Mouse (Mus musculus): ENCODE data around the gene Ckap5. TPM values are rescaled to one million over a fixed set of nuclear protein-coding genes. Genes with fewer than 3 reads are reported as not detected.

Ckap5 gene
- polyA plus RNA-seq, 1 experiment from 2014 or later, result 133 TPM

DNA sequence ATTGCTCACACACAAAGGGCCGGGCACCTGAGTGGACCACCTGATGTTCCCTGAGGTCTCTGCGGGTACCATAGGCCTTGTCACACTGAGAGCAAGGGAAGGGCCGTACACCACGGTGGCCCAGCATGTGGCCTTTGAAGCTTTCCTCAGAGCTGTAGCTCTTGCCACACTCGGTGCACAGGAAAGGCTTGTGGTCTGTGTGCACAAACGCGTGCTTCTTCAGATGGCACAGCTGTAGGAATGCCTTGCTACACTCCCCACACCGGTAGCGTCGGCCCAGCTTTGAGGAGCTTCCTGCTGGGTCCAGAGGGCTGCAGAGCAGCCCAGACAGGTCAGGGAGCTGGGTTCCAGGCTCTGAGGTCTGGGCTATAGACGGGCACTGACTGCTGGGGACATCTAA is 119.2 kb downstream of the Ckap5 start:
- H3K36me3 ChIP-seq (ENCODE audit: control insufficient read depth, insufficient read depth), result peaks cover 29% of the 10 kb centered on the region
- peaks cover 12% of the 10 kb centered on the region for H3K4me1 ChIP-seq (replicated peaks; ENCODE audit: control insufficient read depth, insufficient read depth, low read length)
- H3K9me3 ChIP-seq (ENCODE audit: control insufficient read depth, low read length), result no peaks in the 10 kb centered on the region
- no peak overlapping the region for H3K4me3 ChIP-seq (replicated peaks; ENCODE audit: low read length)
- ATAC-seq, result no peak
- no peak overlapping the region for H3K4me2 ChIP-seq (ENCODE audit: low read length)
- no peak overlapping the region for H3K9ac ChIP-seq (replicated peaks; ENCODE audit: low read depth, low read length)
- H3K27ac ChIP-seq (ENCODE audit: low read length), result no peak overlapping the region
- WGBS, result 94% methylated on average over 11 of the region's 11 CpGs
- H3K27me3 ChIP-seq (replicated peaks; ENCODE audit: control insufficient read depth, insufficient read depth, low read length), result no peaks in the 10 kb centered on the region

DNA sequence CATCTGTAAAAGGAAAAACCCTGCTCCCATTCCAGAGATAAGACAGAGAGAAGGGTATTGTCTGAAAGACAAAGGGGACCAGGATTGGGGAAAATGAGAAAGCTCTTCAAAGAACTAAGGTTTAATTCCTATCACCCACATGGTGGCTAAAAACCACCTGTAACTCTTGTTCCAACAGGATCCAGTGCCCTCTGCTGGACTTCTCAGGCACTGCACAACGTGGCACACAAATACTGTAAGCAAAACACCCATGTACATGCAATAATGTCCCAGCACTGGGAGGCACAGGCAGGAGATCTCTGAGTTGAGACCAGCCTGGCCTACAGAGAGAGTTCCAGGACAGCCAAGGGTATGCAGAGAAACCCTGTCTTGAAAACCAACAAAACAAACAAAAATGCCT is 120.2 kb downstream of the Ckap5 start:
- no peak for ATAC-seq
- no peak overlapping the region for H3K9ac ChIP-seq (replicated peaks; ENCODE audit: low read depth, low read length)
- WGBS, result 17% methylated on average over 1 of the region's 1 CpGs
- no peak overlapping the region for H3K4me3 ChIP-seq (replicated peaks; ENCODE audit: low read length)
- H3K27ac ChIP-seq (ENCODE audit: low read length), result no peak overlapping the region
- no peaks in the 10 kb centered on the region for H3K9me3 ChIP-seq (ENCODE audit: control insufficient read depth, low read length)
- no peak overlapping the region for H3K4me2 ChIP-seq (ENCODE audit: low read length)
- H3K4me1 ChIP-seq (replicated peaks; ENCODE audit: control insufficient read depth, insufficient read depth, low read length), result peaks cover 20% of the 10 kb centered on the region
- no peaks in the 10 kb centered on the region for H3K27me3 ChIP-seq (replicated peaks; ENCODE audit: control insufficient read depth, insufficient read depth, low read length)
- H3K36me3 ChIP-seq (ENCODE audit: control insufficient read depth, insufficient read depth), result peaks cover 29% of the 10 kb centered on the region

DNA sequence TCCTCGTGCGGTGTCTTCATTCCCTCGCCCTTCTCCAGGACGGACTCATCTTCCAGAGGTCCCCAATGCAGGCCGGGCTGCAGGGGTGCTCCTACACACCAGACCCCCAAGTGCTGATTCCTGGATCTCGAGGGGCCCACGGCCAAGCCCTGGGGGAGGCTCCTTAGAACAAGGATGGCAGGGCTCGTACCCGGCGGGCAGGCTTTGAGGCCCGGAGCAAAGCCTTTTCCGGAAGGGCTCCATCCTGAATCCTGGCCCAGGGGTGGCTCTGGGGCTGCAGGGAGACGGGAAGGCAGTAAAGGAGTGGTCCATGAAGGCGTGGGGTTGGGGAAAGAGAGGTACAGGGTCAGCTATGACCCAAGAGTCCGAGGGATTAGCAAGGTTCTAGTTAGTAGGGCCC is 122.6 kb downstream of the Ckap5 start:
- ATAC-seq, result no peak; the same call in 1 of the 2 replicates

DNA sequence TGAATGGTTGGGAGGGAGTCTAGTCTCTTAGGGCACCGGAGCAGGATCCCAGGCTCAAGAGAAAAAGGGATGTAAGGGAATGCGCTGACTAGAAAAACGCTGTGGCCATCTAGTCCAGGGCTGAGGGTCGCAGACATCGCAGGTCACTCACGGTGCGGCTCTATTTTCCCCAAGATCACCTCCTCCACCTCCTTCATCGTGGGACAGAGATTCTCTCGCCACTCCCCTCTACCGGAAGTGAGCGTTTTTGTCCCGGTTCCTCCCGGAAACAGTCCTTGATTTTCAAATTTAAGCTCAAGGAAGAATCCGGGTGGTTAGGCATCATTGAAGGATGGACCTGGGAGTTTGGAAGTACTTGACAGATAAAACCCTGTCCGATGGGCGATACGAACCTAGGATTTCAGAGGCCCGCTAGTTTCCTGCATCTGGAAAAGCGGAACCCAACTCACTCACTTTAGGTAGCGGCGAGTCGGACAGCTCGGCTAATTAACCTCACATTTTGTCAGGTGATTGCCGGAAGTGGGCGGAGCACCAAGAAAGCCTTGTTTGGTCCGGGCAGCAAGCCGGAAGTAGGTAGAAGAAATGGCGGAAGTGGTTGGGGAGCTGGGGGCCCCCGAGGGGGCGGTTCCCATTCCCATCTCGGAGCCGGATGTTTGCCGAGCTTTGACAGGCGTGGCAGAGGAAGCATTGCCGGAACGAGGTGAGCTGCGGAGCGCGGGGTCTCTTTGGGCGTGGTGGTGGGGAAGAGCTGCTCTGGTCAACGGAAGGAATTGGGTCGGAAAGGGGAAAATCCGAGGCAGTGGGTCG is 123.2 kb downstream of the Ckap5 start, which contains the start of the genes Zfp408 and Arhgap1:
Zfp408 (minus strand) TSS at position 239 of the 807 bp plus-strand sequence.
Arhgap1 (plus strand) TSS at position 308 of the 807 bp plus-strand sequence.
- Histone ChIP-seq H3K27ac (ENCODE audit: low read length) (peak within 1 kb of the TSS; percentile 90), H3K4me1 (replicated peaks; ENCODE audit: control insufficient read depth, insufficient read depth, low read length) (peaks cover 22% of the 10 kb centered on the region), H3K4me3 (replicated peaks; ENCODE audit: low read length) (peak within 1 kb of the TSS; percentile 72), H3K36me3 (ENCODE audit: control insufficient read depth, insufficient read depth) (peaks cover 21% of the 10 kb centered on the region), H3K9ac (replicated peaks; ENCODE audit: low read depth, low read length) (peak within 1 kb of the TSS; percentile 87), H3K9me3 (ENCODE audit: control insufficient read depth, low read length) (no peaks in the 10 kb centered on the region), H3K4me2 (ENCODE audit: low read length) (peak within 1 kb of the TSS; percentile 100), H3K27me3 (replicated peaks; ENCODE audit: control insufficient read depth, insufficient read depth, low read length) (no peaks in the 10 kb centered on the region)
- peak; percentile 96 for ATAC-seq
- WGBS, result under 1% methylated on average over 44 of the region's 44 CpGs

More for the DNA sequence above, 122.6 kb downstream of the Ckap5 start:
- Histone ChIP-seq H3K9me3 (ENCODE audit: control insufficient read depth, low read length) (no peaks in the 10 kb centered on the region), H3K36me3 (ENCODE audit: control insufficient read depth, insufficient read depth) (peaks cover 26% of the 10 kb centered on the region), H3K27ac (ENCODE audit: low read length) (peak overlapping the region; percentile 90), H3K4me2 (ENCODE audit: low read length) (peak overlapping the region; percentile 100), H3K9ac (replicated peaks; ENCODE audit: low read depth, low read length) (peak overlapping the region; percentile 87), H3K4me3 (replicated peaks; ENCODE audit: low read length) (peak overlapping the region; percentile 72), H3K27me3 (replicated peaks; ENCODE audit: control insufficient read depth, insufficient read depth, low read length) (no peaks in the 10 kb centered on the region), H3K4me1 (replicated peaks; ENCODE audit: control insufficient read depth, insufficient read depth, low read length) (peaks cover 22% of the 10 kb centered on the region)
- WGBS, result 4% methylated on average over 15 of the region's 15 CpGs

DNA sequence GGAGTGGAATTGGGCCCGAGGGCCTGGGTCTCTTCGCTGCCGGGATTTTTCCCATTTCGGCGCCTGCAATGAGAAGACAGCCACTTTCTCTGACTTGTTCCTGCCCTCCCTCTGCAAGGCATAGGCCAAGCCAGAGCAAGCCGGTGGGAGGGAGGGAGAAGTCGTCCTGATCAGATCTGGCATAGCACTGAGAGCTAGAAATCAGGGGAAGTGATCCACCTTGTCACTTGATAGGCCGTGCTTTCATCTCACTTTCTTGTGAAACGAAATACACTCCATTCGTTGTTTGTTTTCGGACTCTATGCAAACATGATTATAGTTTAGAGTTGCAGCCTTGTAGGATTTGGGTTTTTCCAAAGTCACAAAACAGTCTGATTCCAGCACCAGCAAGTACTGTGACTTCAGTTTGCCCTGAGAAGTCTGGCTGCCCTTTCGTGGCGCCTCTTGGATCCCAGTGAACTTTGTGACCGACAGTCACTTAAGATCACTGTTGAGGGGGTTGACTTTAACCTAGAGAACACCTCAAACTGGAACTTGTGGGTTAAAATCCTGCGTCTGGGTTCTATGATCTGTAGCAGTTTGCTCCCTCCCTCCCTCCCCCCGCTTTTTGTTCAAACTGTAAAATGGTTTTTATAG is 123.9 kb downstream of the Ckap5 start:
- peaks cover 18% of the 10 kb centered on the region for H3K36me3 ChIP-seq (ENCODE audit: control insufficient read depth, insufficient read depth)
- H3K4me1 ChIP-seq (replicated peaks; ENCODE audit: control insufficient read depth, insufficient read depth, low read length), result peaks cover 22% of the 10 kb centered on the region
- peak overlapping the region; percentile 84 for H3K4me2 ChIP-seq (ENCODE audit: low read length)
- peak overlapping the region; percentile 80 for H3K9ac ChIP-seq (replicated peaks; ENCODE audit: low read depth, low read length)
- 17% methylated on average over 16 of the region's 16 CpGs for WGBS
- H3K9me3 ChIP-seq (ENCODE audit: control insufficient read depth, low read length), result no peaks in the 10 kb centered on the region
- H3K4me3 ChIP-seq (replicated peaks; ENCODE audit: low read length), result peak overlapping the region; percentile 72
- H3K27ac ChIP-seq (ENCODE audit: low read length), result peak overlapping the region; percentile 62
- H3K27me3 ChIP-seq (replicated peaks; ENCODE audit: control insufficient read depth, insufficient read depth, low read length), result no peaks in the 10 kb centered on the region
- peak; percentile 54 for ATAC-seq

DNA sequence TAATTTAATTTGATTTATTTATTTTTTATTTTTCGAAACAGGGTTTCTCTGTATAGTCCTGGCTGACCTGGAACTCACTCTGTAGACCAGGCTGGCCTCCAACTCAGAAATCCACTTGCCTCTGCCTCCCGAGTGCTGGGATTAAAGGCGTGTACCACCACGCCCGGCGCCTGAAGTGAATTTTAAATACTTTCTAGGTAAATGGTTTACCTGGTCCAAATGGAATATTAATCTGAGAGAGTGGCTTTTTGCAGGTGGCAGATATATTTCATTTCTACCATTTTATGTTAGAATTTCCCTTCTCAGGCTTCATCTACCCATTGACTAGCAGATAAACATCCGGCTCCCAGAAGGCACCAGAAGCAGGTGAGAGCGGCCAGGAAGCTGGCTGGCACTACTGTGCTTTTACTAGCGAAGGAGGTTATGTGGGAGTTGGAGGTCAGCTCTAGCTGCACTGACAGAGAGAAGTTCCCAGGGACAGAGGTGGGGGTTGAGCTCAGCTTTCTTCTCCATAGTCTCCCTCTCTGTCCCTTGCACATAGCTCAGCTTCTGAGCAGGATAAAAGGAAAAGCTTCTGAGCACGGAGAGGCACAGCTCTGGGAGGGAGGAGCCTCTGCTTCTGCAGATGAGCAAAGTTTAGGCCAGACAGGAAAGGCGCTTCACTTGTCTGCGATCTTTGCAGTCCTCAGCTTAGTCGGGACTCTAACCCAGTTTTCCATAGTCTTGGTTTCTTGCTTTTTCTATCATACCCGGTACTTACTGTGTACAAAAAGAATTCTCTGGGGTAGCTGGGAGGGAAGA is 125.1 kb downstream of the Ckap5 start:
- Histone ChIP-seq H3K27ac (ENCODE audit: low read length) (no peak overlapping the region), H3K4me2 (ENCODE audit: low read length) (no peak overlapping the region), H3K9ac (replicated peaks; ENCODE audit: low read depth, low read length) (no peak overlapping the region), H3K27me3 (replicated peaks; ENCODE audit: control insufficient read depth, insufficient read depth, low read length) (no peaks in the 10 kb centered on the region), H3K9me3 (ENCODE audit: control insufficient read depth, low read length) (no peaks in the 10 kb centered on the region), H3K36me3 (ENCODE audit: control insufficient read depth, insufficient read depth) (peaks cover 14% of the 10 kb centered on the region), H3K4me1 (replicated peaks; ENCODE audit: control insufficient read depth, insufficient read depth, low read length) (peaks cover 22% of the 10 kb centered on the region), H3K4me3 (replicated peaks; ENCODE audit: low read length) (no peak overlapping the region)
- ATAC-seq, result no peak
- 90% methylated on average over 14 of the region's 14 CpGs for WGBS

DNA sequence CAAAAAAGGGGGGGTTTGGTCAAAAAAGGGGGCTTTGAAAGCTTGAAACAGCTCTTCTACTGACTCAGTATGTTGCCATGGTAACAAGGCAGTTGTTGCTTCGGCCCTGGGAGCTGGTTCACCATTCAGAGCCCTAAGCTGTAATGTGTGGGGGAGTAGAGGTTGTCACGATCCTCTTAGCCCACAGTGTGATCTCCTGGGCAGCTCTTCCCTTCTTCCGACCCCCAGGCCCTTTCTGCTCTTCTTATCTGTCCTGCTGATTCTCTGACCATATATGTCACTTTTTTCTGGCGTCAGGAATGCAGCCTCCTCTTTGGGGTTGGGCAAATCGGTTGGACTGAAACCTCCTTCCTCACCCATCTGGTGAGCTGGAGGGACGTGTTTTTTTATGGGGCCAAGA is 126.3 kb downstream of the Ckap5 start:
- no peak overlapping the region for H3K27ac ChIP-seq (ENCODE audit: low read length)
- 56% methylated on average over 6 of the region's 6 CpGs for WGBS
- no peak overlapping the region for H3K9ac ChIP-seq (replicated peaks; ENCODE audit: low read depth, low read length)
- peaks cover 11% of the 10 kb centered on the region; the same call in 1 of the 2 replicates for H3K36me3 ChIP-seq (ENCODE audit: control insufficient read depth, insufficient read depth)
- H3K4me2 ChIP-seq (ENCODE audit: low read length), result no peak overlapping the region
- H3K4me1 ChIP-seq (replicated peaks; ENCODE audit: control insufficient read depth, insufficient read depth, low read length), result peaks cover 22% of the 10 kb centered on the region
- H3K9me3 ChIP-seq (ENCODE audit: control insufficient read depth, low read length), result no peaks in the 10 kb centered on the region
- no peak for ATAC-seq
- H3K4me3 ChIP-seq (replicated peaks; ENCODE audit: low read length), result no peak overlapping the region
- no peaks in the 10 kb centered on the region for H3K27me3 ChIP-seq (replicated peaks; ENCODE audit: control insufficient read depth, insufficient read depth, low read length)

DNA sequence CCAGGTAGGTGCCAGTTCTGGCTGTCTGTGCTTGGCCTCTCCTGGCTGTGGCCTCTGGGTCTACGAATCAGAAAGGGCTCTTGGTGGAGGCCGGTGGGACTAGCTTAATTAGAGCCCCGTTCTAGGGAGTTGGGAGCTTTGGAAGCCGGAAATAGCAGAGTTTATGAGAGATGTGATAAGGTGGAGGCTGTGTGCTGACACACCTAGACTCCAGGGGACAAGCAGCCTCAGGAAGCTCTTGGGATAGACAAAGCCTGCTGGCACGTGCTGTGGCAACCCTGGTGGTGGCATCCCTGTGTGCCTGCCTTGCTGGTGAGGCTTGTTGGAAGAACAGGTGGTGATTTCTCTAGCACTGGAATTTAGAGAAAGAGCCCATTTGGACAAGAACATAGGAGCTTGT is 128.8 kb downstream of the Ckap5 start:
- Histone ChIP-seq H3K27ac (ENCODE audit: low read length) (no peak overlapping the region), H3K9me3 (ENCODE audit: control insufficient read depth, low read length) (no peaks in the 10 kb centered on the region), H3K4me1 (replicated peaks; ENCODE audit: control insufficient read depth, insufficient read depth, low read length) (peaks cover 14% of the 10 kb centered on the region), H3K27me3 (replicated peaks; ENCODE audit: control insufficient read depth, insufficient read depth, low read length) (no peaks in the 10 kb centered on the region), H3K4me2 (ENCODE audit: low read length) (no peak overlapping the region), H3K4me3 (replicated peaks; ENCODE audit: low read length) (no peak overlapping the region), H3K36me3 (ENCODE audit: control insufficient read depth, insufficient read depth) (peaks cover 11% of the 10 kb centered on the region; the same call in 1 of the 2 replicates), H3K9ac (replicated peaks; ENCODE audit: low read depth, low read length) (no peak overlapping the region)
- WGBS, result 93% methylated on average over 5 of the region's 5 CpGs
- no peak for ATAC-seq

DNA sequence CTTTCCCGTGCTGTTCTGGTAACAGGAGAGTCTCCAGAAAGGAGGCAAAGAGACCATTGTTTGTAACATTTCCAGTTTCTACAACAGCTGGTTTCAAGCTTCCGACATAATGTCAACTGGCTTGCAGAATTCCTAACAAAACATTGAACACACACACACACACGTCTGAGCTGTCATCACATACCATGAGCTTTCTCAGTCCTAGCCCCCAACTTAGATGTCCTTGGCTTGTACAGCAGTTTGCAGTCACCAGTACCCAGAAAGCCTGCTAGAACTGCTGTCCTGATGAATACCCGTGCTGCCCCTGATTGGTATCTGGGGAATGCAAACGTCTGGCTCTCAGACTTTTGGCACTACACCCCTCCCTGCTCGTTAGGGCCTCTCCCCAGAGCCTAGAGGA is 129.3 kb downstream of the Ckap5 start:
- Histone ChIP-seq H3K9me3 (ENCODE audit: control insufficient read depth, low read length) (no peaks in the 10 kb centered on the region), H3K4me3 (replicated peaks; ENCODE audit: low read length) (no peak overlapping the region), H3K36me3 (ENCODE audit: control insufficient read depth, insufficient read depth) (peaks cover 11% of the 10 kb centered on the region; the same call in 1 of the 2 replicates), H3K4me1 (replicated peaks; ENCODE audit: control insufficient read depth, insufficient read depth, low read length) (peaks cover 9% of the 10 kb centered on the region), H3K4me2 (ENCODE audit: low read length) (no peak overlapping the region), H3K27me3 (replicated peaks; ENCODE audit: control insufficient read depth, insufficient read depth, low read length) (no peaks in the 10 kb centered on the region), H3K9ac (replicated peaks; ENCODE audit: low read depth, low read length) (no peak overlapping the region), H3K27ac (ENCODE audit: low read length) (no peak overlapping the region)
- ATAC-seq, result no peak
- WGBS, result 74% methylated on average over 6 of the region's 6 CpGs
